9 mouse cellular contexts compared by ENCODE assay signal in genomic region chr8:9770999-9771605, GRCm38 (mm10). TPM values are rescaled to one million over a fixed set of nuclear protein-coding genes. Genes with fewer than 3 reads are reported as not detected.
DNase-seq lines count a peak whose midpoint lies in the region; ATAC-seq and TF ChIP-seq lines count a peak whose summit lies in the region.
"Had no signal": no experiment of that assay in that cellular context is flagged by ENCODE, and none has a peak within 500 bp of the region (broad histone marks: within the 10 kb centered on the region; RNA-seq: fewer than 3 reads in every experiment).

Fam155a (minus strand) TSS chr8:9771161.

- DNase-seq in adrenal gland, adult 2 months: peak; percentile 17
- no peak for DNase-seq in adrenal gland, postnatal 25 days
- no peak for DNase-seq in testis, postnatal 14 days (ENCODE audit: low spot score)
- DNase-seq in liver, embryonic 13.5 days: no peak
- DNase-seq in telencephalon, adult 2 months (ENCODE audit: low read depth, low spot score): peak; percentile 16
- no peak for DNase-seq in adrenal gland, postnatal 10 days

- WGBS in intestine, postnatal 0 days: under 1% methylated on average over 23 of the region's 29 CpGs
- 3% methylated on average over 22 of the region's 29 CpGs for WGBS in liver, embryonic 13.5 days (ENCODE audit: insufficient replicate concordance)

- H3K9ac ChIP-seq in intestine, postnatal 0 days (ENCODE audit: low read depth, low read length): no peak within 1 kb of the TSS
- H3K9ac ChIP-seq in liver, embryonic 13.5 days: no peak within 1 kb of the TSS

- peak within 1 kb of the TSS; percentile 59 for H3K4me2 ChIP-seq in intestine, postnatal 0 days (replicated peaks; ENCODE audit: low read depth)
- H3K4me2 ChIP-seq in liver, embryonic 13.5 days: peak within 1 kb of the TSS; percentile 49

- no peaks in the 10 kb centered on the region for H3K36me3 ChIP-seq in testis, adult 2 months (ENCODE audit: control insufficient read depth, insufficient read depth, low read length)
- H3K36me3 ChIP-seq in intestine, postnatal 0 days (ENCODE audit: control insufficient read depth, insufficient read depth): no peaks in the 10 kb centered on the region
- H3K36me3 ChIP-seq in liver, embryonic 13.5 days: no peaks in the 10 kb centered on the region

- peaks cover 15% of the 10 kb centered on the region for H3K4me1 ChIP-seq in testis, adult 2 months (ENCODE audit: control insufficient read depth, insufficient read depth, low read length)
- H3K4me1 ChIP-seq in intestine, postnatal 0 days (replicated peaks; ENCODE audit: control insufficient read depth, insufficient read depth, low read length): no peaks in the 10 kb centered on the region
- no peaks in the 10 kb centered on the region for H3K4me1 ChIP-seq in liver, embryonic 13.5 days (replicated peaks)

- TF ChIP-seq CTCF in testis, adult 2 months (IDR thresholded peaks at IDR 0.05; ENCODE audit: control insufficient read depth, insufficient read depth, insufficient replicate concordance, low read depth, low read length): no peak
- no peak for TF ChIP-seq CTCF in intestine, postnatal 0 days (IDR thresholded peaks at IDR 0.05; ENCODE audit: low read depth)

- H3K27ac ChIP-seq in testis, adult 2 months (ENCODE audit: control insufficient read depth, insufficient read depth, low read depth, low read length): no peak within 1 kb of the TSS
- H3K27ac ChIP-seq in intestine, postnatal 0 days (ENCODE audit: low read depth, low read length): no peak within 1 kb of the TSS
- H3K27ac ChIP-seq in liver, embryonic 13.5 days: no peak within 1 kb of the TSS

- H3K4me3 ChIP-seq in testis, adult 2 months (ENCODE audit: control insufficient read depth, low read depth, low read length): peak within 1 kb of the TSS; percentile 44
- peak within 1 kb of the TSS; percentile 30 for H3K4me3 ChIP-seq in intestine, postnatal 0 days (ENCODE audit: low read depth, low read length)
- peak within 1 kb of the TSS; percentile 37 for H3K4me3 ChIP-seq in liver, embryonic 13.5 days (replicated peaks)

- no peaks in the 10 kb centered on the region for H3K9me3 ChIP-seq in intestine, postnatal 0 days (ENCODE audit: control insufficient read depth)
- no peaks in the 10 kb centered on the region for H3K9me3 ChIP-seq in liver, embryonic 13.5 days (replicated peaks)

- ATAC-seq in intestine, postnatal 0 days: no peak
- no peak for ATAC-seq in liver, embryonic 13.5 days (ENCODE audit: low read depth)

- TF ChIP-seq POLR2A in testis, adult 2 months (IDR thresholded peaks at IDR 0.05; ENCODE audit: control insufficient read depth, low read depth, low read length): no peak

- H3K27me3 ChIP-seq in testis, adult 2 months (ENCODE audit: control insufficient read depth, insufficient read depth, low read length): peaks cover 2% of the 10 kb centered on the region; the same call in 1 of the 2 replicates
- H3K27me3 ChIP-seq in intestine, postnatal 0 days (replicated peaks; ENCODE audit: control insufficient read depth, insufficient read depth, low read length): peaks cover 32% of the 10 kb centered on the region
- H3K27me3 ChIP-seq in liver, embryonic 13.5 days: peaks cover 45% of the 10 kb centered on the region

RNA-seq across cellular contexts. Expression of gene Fam155a, which starts in this region (rescaled TPM):
- total RNA-seq in adrenal gland, adult 2 months (2021): 1 to 10 TPM; 6.8 to 9.3 TPM
- 10.9 and 12.8 TPM in 2 replicates for polyA plus RNA-seq in adrenal gland, adult 2 months (2012; rRNA removed)
- 5.5 and 7.9 TPM in 2 replicates for total RNA-seq in adrenal gland, postnatal 25 days (2021)
- 0.08 TPM in 1 of 2 replicates, not detected in the other for polyA plus RNA-seq in testis, adult 2 months (2012; rRNA removed)
- 0.96 and 1.1 TPM in 2 replicates for polyA plus RNA-seq in intestine, postnatal 0 days (2015; fragmentation: Nextera tagmentation; extraction: Ambion mirVana)
- polyA plus RNA-seq in liver, embryonic 13.5 days (2015; fragmentation: Nextera tagmentation; extraction: Ambion mirVana): 0.05 and 0.16 TPM in 2 replicates
- total RNA-seq in adrenal gland, postnatal 10 days (2021): 1 to 10 TPM; 8.8 to 9.8 TPM
- total RNA-seq: neutrophil, adult 5-6 weeks had no signal

Comparison
In these comparisons a context has a peak if more than half of its experiments do, and no peak if none do; other contexts are left out.
1. DNase-seq: peak in adrenal gland, adult 2 months (single experiment) and telencephalon, adult 2 months (single experiment); none in adrenal gland, postnatal 25 days (single experiment), testis, postnatal 14 days (single experiment), liver, embryonic 13.5 days (single experiment) and adrenal gland, postnatal 10 days (single experiment).
2. Peak in every context shown above with its lines, with median percentiles within 50 percentile points of each other: H3K4me3 ChIP-seq.